Mouse (Mus musculus) forebrain, embryonic 16.5 days (tissue): ENCODE measurements around the gene Gm20388. TPM values are rescaled to one million over a fixed set of nuclear protein-coding genes. Genes with fewer than 3 reads are reported as not detected.
A peak's percentile ranks its signal among the peaks of the same experiment; 100 is the strongest.

Experiments
- ATAC-seq: fragments of 200-750 bp; cut with Nextera tagmentation; 2 replicates; pipeline ENCODE4 v1.8.0; 2017; ENCODE audit warnings: mild to moderate bottlenecking, moderate library complexity
- H3K27ac ChIP-seq: fragments of 300-500 bp; sonication (generic); 2 replicates; pipeline ENCODE4 v1.5.1; 2014; ENCODE audit warnings: low read length, control low read depth
- H3K27me3 ChIP-seq: fragments of 300-500 bp; sonication (generic); replicated peaks from 2 replicates; pipeline ENCODE4 v1.6.1; 2014; ENCODE audit warnings: low read length; ENCODE audit not compliant: control insufficient read depth, insufficient read depth
- H3K36me3 ChIP-seq: fragments of 300-500 bp; sonication (generic); 2 replicates; pipeline ENCODE4 v1.6.1; 2014; ENCODE audit not compliant: control insufficient read depth, insufficient read depth
- H3K4me1 ChIP-seq: fragments of 300-500 bp; sonication (generic); replicated peaks from 2 replicates; pipeline ENCODE4 v1.6.1; 2014; ENCODE audit warnings: low read length; ENCODE audit not compliant: control insufficient read depth, insufficient read depth
- H3K4me2 ChIP-seq: fragments of 300-500 bp; sonication (generic); 2 replicates; pipeline ENCODE4 v1.6.1; 2014; ENCODE audit warnings: mild to moderate bottlenecking, low read length, control low read depth
- H3K4me3 ChIP-seq: fragments of 300-500 bp; sonication (generic); replicated peaks from 2 replicates; pipeline ENCODE4 v1.5.1; 2014; ENCODE audit warnings: mild to moderate bottlenecking, low read length, control low read depth
- H3K9ac ChIP-seq: fragments of 300-500 bp; sonication (generic); replicated peaks from 2 replicates; pipeline ENCODE4 v1.6.1; 2014; ENCODE audit warnings: low read depth, low read length, control low read depth
- H3K9me3 ChIP-seq: fragments of 300-500 bp; sonication (generic); 2 replicates; pipeline ENCODE4 v1.6.1; 2016; ENCODE audit warnings: low read length; ENCODE audit not compliant: control insufficient read depth
- WGBS: fragments of 180-500 bp; shearing (Covaris S2); extraction: QIAGEN DNeasy Blood & Tissue Kit; methylation state at CpG from one replicate; pipeline ENCODE4 v1.1.7; 2014; 5-methylcytosine and 5-hydroxymethylcytosine counted together
- polyA plus RNA-seq: library from polyadenylated mRNA; unstranded; fragments of >200 nt; fragmentation: Nextera tagmentation; extraction: Ambion mirVana; gene quantifications from 2 replicates; pipeline ENCODE4 v1.2.1, GENCODE M21; 2015

Gm20388 gene
- polyA plus RNA-seq, 1 experiment from 2014 or later: 4.7 TPM

DNA sequence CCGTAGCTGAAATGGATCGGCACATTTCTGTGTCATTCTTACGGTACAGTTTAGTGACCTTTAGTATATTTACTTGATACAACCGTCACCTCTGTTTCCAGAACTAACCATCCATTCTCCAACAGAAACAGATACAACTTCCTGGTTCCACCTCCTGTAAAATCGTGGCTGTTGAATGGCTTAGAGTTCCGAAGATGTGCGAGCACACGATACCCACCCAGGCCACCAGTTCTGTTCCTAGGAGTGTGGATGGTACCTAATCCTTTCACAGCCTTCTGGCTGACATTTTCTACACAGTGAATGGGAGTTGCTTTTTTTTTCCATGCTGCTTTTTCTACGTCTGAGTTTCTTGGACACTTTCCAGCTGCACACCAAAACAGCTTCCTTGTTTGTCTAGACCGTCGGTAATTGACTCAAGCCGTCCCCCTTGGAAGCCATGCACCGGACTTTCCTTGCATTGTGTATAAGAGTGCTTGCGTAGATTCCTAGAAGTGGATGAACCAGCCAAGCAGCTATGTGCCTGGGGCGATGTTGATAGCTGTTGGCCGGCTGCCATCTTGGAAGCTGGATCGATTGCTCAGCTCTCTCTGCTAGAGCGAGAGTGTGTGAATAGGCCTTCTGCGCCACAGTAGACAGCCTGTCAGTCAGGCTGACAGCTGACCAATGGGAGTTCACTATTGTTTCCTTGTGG, 2533.6 kb downstream of the Gm20388 start:
- 1% methylated on average over 19 of the region's 19 CpGs for WGBS

DNA sequence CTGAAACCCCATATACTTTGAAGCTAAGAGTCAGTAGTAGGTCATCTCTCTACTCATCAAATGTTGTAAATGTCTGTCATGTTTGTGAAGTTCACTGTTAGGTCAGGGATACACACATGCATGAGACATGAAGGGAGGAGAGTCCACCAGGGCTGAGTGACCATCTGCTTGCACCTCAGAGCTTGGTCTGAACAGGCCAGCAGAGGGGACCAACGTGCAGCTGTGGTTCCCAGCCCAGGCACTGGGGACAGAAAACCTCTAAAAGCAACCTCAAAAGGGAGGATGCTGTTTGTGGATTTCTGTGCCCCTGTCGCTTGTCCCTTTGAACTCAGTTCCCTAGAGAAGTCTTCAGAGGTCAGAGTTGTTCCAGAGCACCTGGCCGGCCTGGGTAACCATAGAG, 2534.6 kb downstream of the Gm20388 start:
- 69% methylated on average over 3 of the region's 3 CpGs for WGBS
- ATAC-seq: no peak
- Histone ChIP-seq H3K4me3 (peak overlapping the region; percentile 77; the same call in 1 of the 2 replicates), H3K27ac (no peak overlapping the region), H3K4me2 (peak overlapping the region; percentile 87), H3K9ac (no peak overlapping the region), H3K27me3 (no peaks in the 10 kb centered on the region), H3K9me3 (no peaks in the 10 kb centered on the region), H3K36me3 (no peaks in the 10 kb centered on the region), H3K4me1 (peaks cover 24% of the 10 kb centered on the region)

More for the DNA sequence above, 2533.6 kb downstream of the Gm20388 start:
- peak overlapping the region; percentile 98 for H3K27ac ChIP-seq
- peak overlapping the region; percentile 77 for H3K4me3 ChIP-seq
- peak overlapping the region; percentile 87 for H3K4me2 ChIP-seq
- H3K9ac ChIP-seq: peak overlapping the region; percentile 89
- H3K27me3 ChIP-seq: no peaks in the 10 kb centered on the region
- peak; percentile 48 for ATAC-seq
- H3K9me3 ChIP-seq: no peaks in the 10 kb centered on the region
- peaks cover 24% of the 10 kb centered on the region for H3K4me1 ChIP-seq
- no peaks in the 10 kb centered on the region for H3K36me3 ChIP-seq

DNA sequence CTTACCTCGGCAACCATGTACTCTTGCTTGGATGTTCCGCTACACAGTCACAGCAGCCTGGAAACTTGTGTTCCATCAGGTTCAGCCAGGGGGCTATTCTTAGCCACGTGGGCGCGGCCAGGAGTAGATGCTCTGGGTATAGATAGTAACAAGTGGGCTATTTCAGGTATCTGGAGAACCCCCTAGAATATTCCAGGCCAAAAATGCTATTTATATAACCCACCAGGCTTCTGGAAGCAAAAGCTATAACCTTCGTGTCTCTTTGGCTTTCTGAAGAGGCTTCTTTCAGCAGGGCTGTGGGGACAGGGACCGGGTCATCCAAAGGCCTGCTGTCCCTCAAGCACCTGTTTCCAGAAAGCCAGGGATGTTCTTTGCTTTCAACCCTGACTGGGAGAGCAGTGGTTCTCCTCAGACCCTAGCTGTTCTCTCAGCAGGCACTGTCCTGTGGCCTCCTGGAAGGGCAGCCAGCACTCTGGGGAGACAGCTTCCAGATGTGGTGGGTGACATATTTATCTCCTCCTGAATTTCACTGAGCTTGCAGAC, 2540.6 kb downstream of the Gm20388 start:
- Histone ChIP-seq H3K27me3 (peaks cover 2% of the 10 kb centered on the region; the same call in 1 of the 2 replicates), H3K4me1 (no peaks in the 10 kb centered on the region), H3K9me3 (no peaks in the 10 kb centered on the region), H3K27ac (no peak overlapping the region), H3K36me3 (no peaks in the 10 kb centered on the region), H3K4me2 (no peak overlapping the region), H3K9ac (no peak overlapping the region), H3K4me3 (no peak overlapping the region)
- no peak for ATAC-seq
- WGBS: 76% methylated on average over 7 of the region's 7 CpGs

DNA sequence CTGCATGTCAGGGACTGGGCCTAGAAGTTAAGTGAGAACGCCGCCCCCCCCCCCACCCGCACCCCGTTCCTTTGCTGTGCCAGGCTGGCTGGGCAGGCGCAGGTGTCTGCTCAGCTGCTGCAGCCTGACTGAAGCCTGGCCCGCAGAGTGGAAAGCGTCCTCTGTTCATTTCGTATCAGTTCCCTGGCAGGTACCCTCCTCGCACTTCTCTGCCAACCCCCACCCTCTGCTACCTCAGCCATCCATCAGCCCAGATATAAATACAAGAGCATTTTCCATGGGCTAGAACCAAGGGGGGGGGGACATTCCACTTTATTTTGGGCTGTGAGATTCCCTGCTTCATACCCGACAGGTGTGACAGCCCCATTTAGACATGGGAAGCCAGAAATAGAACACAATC, 2541.5 kb downstream of the Gm20388 start:
- no peaks in the 10 kb centered on the region for H3K9me3 ChIP-seq
- no peak for ATAC-seq

DNA sequence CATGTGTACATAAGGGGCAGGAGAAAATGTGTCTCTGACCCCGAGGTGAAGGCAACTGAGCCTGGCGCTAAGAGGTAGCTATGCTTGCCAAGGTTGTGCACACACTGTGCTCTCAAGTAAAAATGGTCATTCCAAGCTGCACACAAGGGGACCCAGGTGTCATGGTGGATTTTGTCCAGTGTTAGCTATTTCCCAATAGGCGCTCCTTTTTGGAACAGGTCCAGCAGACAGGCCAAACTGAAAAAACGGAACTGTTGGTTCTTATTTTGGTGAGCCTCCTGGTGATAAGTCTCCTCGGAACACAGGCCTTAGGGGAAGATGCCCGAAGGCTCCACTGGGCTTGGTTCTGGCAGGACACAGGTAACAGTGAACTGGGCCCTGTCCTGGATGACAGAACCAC, 2543.8 kb downstream of the Gm20388 start:
- 82% methylated on average over 6 of the region's 6 CpGs for WGBS
- Histone ChIP-seq H3K27ac (no peak overlapping the region), H3K9ac (no peak overlapping the region), H3K4me2 (no peak overlapping the region), H3K4me3 (no peak overlapping the region), H3K9me3 (no peaks in the 10 kb centered on the region), H3K4me1 (no peaks in the 10 kb centered on the region), H3K36me3 (no peaks in the 10 kb centered on the region), H3K27me3 (peaks cover 15% of the 10 kb centered on the region)
- ATAC-seq: no peak

More for the DNA sequence above, 2541.5 kb downstream of the Gm20388 start:
- no peak overlapping the region for H3K4me3 ChIP-seq
- peaks cover 5% of the 10 kb centered on the region; the same call in 1 of the 2 replicates for H3K27me3 ChIP-seq
- H3K4me2 ChIP-seq: no peak overlapping the region
- WGBS: 87% methylated on average over 10 of the region's 10 CpGs
- H3K9ac ChIP-seq: no peak overlapping the region
- H3K27ac ChIP-seq: no peak overlapping the region
- H3K36me3 ChIP-seq: no peaks in the 10 kb centered on the region
- H3K4me1 ChIP-seq: no peaks in the 10 kb centered on the region

DNA sequence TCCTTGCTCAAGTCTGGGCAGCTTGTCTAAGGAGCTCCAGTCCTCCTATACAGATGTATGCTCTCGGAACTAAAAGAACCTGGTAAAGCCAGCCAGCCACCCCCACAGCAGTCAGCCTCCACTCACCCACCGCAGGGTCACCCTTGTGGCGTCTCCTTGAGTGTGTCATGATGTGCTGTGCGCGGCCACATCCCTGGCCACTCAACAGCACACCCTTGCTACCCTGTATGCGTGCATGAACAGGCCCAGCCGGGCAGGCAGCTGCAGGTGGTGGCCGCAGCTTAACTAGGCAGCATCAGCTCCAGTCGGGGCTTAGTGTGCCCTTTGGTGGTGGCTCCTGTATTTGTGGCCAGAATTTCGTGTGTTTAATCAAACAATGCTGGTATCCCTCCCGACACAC, 2546.5 kb downstream of the Gm20388 start:
- Histone ChIP-seq H3K27me3 (peaks cover 42% of the 10 kb centered on the region), H3K4me1 (peaks cover 7% of the 10 kb centered on the region), H3K36me3 (no peaks in the 10 kb centered on the region), H3K4me3 (no peak overlapping the region), H3K9ac (no peak overlapping the region), H3K4me2 (no peak overlapping the region), H3K27ac (no peak overlapping the region), H3K9me3 (no peaks in the 10 kb centered on the region)
- 76% methylated on average over 11 of the region's 11 CpGs for WGBS
- no peak for ATAC-seq

DNA sequence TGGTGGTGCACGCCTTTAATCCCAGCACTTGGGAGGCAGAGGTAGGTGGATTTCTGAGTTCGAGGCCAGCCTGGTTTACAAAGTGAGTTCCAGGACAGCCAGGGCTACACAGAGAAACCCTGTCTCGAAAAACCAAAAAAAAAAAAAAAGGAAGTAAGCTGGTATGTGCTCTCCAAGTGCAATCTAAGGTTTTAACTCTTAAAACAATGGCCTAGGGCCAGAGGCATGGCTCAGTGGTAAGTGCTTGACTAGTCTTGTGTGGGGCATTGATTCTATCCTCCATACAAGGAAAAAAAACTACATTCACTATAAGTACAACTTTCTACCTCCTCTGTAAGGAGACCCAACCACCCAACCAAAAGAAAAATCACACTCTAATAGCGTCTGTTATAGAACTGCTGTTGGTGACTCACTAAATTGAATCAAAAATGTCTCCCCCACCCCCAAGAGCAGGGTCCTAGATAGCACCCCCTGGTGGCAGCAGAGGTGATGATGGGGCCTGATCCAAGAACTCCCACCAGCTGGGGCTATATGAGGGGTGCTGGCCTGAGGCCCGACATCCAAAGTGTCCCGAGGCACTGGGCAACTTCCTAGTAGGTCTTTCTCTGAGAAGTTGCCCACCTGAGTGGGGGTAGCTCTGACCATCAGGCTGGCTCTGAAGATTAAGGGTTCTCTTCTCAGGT, 2548.7 kb downstream of the Gm20388 start:
- Histone ChIP-seq H3K9ac (no peak overlapping the region), H3K4me2 (no peak overlapping the region), H3K36me3 (no peaks in the 10 kb centered on the region), H3K4me3 (no peak overlapping the region), H3K27me3 (peaks cover 48% of the 10 kb centered on the region), H3K4me1 (peaks cover 7% of the 10 kb centered on the region), H3K27ac (no peak overlapping the region), H3K9me3 (no peaks in the 10 kb centered on the region)
- ATAC-seq: no peak
- 61% methylated on average over 6 of the region's 6 CpGs for WGBS

DNA sequence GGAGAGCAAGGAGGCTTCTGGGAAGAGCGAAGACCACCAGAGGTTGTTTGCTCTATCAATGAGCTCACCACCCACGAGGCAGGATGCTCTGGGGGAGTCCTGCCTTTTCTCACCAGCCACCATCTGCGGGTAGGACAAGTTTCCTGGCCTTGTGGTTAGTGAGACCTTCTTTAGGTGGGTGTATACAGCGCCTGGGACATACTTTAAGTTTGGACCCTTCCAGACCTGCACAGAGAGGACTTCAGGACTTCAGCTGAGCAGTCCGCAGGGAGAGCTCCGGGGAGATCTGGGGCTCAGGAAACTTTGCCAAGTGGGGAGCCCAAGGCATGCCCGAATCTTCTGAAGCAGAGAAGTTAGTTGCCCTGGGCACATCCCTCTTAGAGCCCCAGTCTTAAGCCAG, 2549.3 kb downstream of the Gm20388 start:
- no peak overlapping the region for H3K4me3 ChIP-seq
- no peaks in the 10 kb centered on the region for H3K36me3 ChIP-seq
- H3K4me1 ChIP-seq: peaks cover 7% of the 10 kb centered on the region
- ATAC-seq: no peak
- H3K27me3 ChIP-seq: peaks cover 48% of the 10 kb centered on the region
- H3K4me2 ChIP-seq: no peak overlapping the region; the same call in 1 of the 2 replicates
- WGBS: 33% methylated on average over 7 of the region's 7 CpGs
- no peak overlapping the region for H3K27ac ChIP-seq
- H3K9ac ChIP-seq: no peak overlapping the region
- H3K9me3 ChIP-seq: no peaks in the 10 kb centered on the region
